Mouse (Mus musculus) bone marrow macrophage, adult 2 months (primary cell): ENCODE results near the gene Fcrls. TPM values are rescaled to one million over a fixed set of nuclear protein-coding genes. Genes with fewer than 3 reads are reported as not detected.

ENCODE experiments used
- H3K27ac ChIP-seq: 2 replicates; pipeline ENCODE4 v1.5.1; 2012; ENCODE audit warnings: low read depth, low read length; ENCODE audit not compliant: insufficient read depth
- H3K4me1 ChIP-seq: 2 replicates; pipeline ENCODE4 v1.6.1; 2012; ENCODE audit warnings: low read length; ENCODE audit not compliant: control insufficient read depth, insufficient read depth
- H3K4me3 ChIP-seq: 2 replicates; pipeline ENCODE4 v1.5.1; 2012; ENCODE audit warnings: mild to moderate bottlenecking, low read length, moderate library complexity; ENCODE audit not compliant: insufficient read depth
- CTCF ChIP-seq: IDR thresholded peaks from 2 replicates; pipeline ENCODE4 v1.5.1; 2012; ENCODE audit warnings: low read depth, mild to moderate bottlenecking, low read length, moderate library complexity
- POLR2A ChIP-seq: IDR thresholded peaks from 2 replicates; pipeline ENCODE4 v1.6.1; 2012; ENCODE audit warnings: mild to moderate bottlenecking, low read depth, low read length, borderline replicate concordance
- polyA plus RNA-seq: library from polyadenylated mRNA; stranded (reverse); fragments of >200 nt; gene quantifications from 2 replicates; pipeline ENCODE4 v1.2.4, GENCODE M21; 2012; ENCODE audit not compliant: missing spikeins, insufficient read depth, insufficient read length

Fcrls gene
- polyA plus RNA-seq = 476 and 524 TPM in 2 replicates

GRCm38 (mm10) chr3:87263436-87263835, at the start of gene Fcrls:
Gene Fcrls, minus strand, starts transcription at chr3:87263738.
- TF ChIP-seq POLR2A (no peak), CTCF (no peak)
- Histone ChIP-seq H3K4me1 (peaks cover 33% of the 10 kb centered on the region), H3K27ac (peak within 1 kb of the TSS; percentile 80), H3K4me3 (peak within 1 kb of the TSS; percentile 34)

GRCm38 (mm10) chr3:87309922-87310321, 46.4 kb upstream of the Fcrls start:
- Histone ChIP-seq H3K27ac (no peak overlapping the region), H3K4me3 (no peak overlapping the region), H3K4me1 (peaks cover 4% of the 10 kb centered on the region; the same call in 1 of the 2 replicates)
- TF ChIP-seq POLR2A = no peak
- no peak for TF ChIP-seq CTCF

GRCm38 (mm10) chr3:87299901-87300300, 36.4 kb upstream of the Fcrls start:
- H3K4me3 ChIP-seq = no peak overlapping the region
- peak overlapping the region; percentile 64 for H3K27ac ChIP-seq
- TF ChIP-seq POLR2A (no peak), CTCF (no peak)
- H3K4me1 ChIP-seq = peaks cover 31% of the 10 kb centered on the region

DNA sequence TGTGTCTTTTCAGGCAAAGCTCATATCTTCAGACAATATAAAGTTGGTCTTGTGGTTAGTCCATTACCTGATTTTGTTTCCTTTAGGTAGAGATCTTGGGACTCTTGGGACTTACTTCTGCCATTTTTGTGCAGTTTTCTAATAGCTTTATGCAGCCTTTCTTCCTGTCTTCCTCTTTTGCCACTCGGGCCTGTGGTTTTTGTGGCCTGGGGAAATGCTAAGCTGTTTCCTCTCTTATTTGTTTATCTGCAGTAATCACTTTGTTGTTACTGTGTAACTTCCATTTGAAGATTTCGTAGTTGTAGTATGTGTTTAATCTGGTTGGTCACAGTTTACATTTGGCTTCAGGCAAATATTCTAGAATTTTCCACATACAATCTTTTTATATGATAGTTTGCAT, 10.8 kb upstream of the Fcrls start:
- H3K4me1 ChIP-seq = peaks cover 31% of the 10 kb centered on the region
- peak overlapping the region; percentile 85 for H3K27ac ChIP-seq
- no peak overlapping the region for H3K4me3 ChIP-seq
- TF ChIP-seq CTCF (no peak), POLR2A (no peak)

DNA sequence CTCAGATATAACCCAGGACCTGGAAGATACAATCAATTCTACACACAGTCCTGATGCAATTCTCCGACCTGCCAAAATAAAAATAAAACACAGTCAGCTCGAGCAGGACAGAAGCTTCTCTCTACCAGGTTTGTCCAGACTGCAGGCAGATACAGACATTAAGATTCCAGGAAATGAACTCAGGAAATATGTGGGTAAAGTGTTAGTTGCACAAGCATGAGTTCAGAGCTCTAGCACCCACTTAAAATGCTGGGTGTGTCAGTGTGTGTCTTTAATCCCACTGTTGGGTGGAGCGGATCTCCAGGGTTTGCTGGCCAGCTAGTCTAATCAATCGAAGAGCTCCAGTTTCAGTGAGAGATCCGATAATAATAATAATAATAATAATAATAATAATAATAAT, 3.0 kb upstream of the Fcrls start:
- no peak overlapping the region for H3K4me3 ChIP-seq
- peak overlapping the region; percentile 23; the same call in 1 of the 2 replicates for H3K27ac ChIP-seq
- TF ChIP-seq CTCF (no peak), POLR2A (no peak)
- H3K4me1 ChIP-seq = peaks cover 30% of the 10 kb centered on the region

- Histone ChIP-seq H3K4me3 (no peak overlapping the region), H3K27ac (no peak overlapping the region), H3K4me1 (peaks cover 9% of the 10 kb centered on the region)
- TF ChIP-seq POLR2A (no peak), CTCF (no peak)
Measured at GRCm38 (mm10) chr3:87255239-87255638, 8.3 kb downstream of the Fcrls start.

DNA sequence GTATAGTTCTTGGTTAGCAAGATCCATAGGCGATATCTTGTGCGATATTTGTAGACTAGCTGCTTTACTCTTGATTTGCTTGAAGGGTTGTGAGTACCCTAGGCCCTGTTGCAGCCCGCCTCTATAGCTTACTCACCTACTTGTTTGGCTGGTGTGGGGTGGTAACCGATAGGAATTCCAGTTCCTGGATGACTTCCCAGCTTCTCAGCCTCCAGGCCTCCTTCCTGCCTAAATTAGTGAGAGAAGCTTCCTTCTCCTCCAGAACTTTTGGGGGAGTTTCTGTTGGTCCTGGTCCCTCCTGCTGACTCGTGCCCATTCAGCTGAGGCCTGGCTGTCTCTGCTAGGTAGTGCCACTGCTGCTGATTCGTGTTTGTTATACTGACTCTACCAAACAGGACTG, 14.0 kb downstream of the Fcrls start:
- no peak overlapping the region for H3K4me3 ChIP-seq

GRCm38 (mm10) chr3:87247292-87247691, 16.2 kb downstream of the Fcrls start:
- H3K4me3 ChIP-seq = no peak overlapping the region
- no peak overlapping the region for H3K27ac ChIP-seq
- peaks cover 10% of the 10 kb centered on the region for H3K4me1 ChIP-seq
- TF ChIP-seq POLR2A = no peak
- TF ChIP-seq CTCF = no peak

More for the DNA sequence above, 14.0 kb downstream of the Fcrls start:
- peaks cover 10% of the 10 kb centered on the region for H3K4me1 ChIP-seq
- H3K27ac ChIP-seq = no peak overlapping the region
- TF ChIP-seq POLR2A (no peak), CTCF (no peak)

DNA sequence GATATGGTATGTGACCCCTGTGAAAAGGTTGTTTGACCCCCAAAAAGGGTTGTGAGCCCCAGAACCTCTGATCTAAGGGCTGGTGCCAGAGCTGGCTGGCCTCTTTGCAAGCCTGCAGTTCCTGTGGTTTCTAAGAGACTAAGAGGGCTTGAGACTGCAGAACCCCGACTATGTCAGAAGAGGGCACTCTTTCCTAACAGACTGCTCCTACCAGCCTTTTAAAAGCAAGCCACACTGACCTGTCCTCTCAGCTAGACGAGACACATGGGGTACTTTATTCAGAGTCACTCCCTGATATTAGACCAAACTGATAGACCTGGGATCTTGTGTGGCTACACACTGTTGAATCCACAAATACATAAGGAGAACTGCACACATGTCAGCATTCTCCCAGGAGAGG, 19.9 kb downstream of the Fcrls start:
- peak; percentile 30; the same call in 1 of the 2 replicates for TF ChIP-seq CTCF
- TF ChIP-seq POLR2A = no peak
- H3K4me1 ChIP-seq = peaks cover 8% of the 10 kb centered on the region
- H3K4me3 ChIP-seq = no peak overlapping the region
- H3K27ac ChIP-seq = no peak overlapping the region

- H3K27ac ChIP-seq = no peak overlapping the region
- no peaks in the 10 kb centered on the region for H3K4me1 ChIP-seq
- H3K4me3 ChIP-seq = no peak overlapping the region
- TF ChIP-seq POLR2A (no peak), CTCF (no peak)
Measured at GRCm38 (mm10) chr3:87240909-87241308, 22.6 kb downstream of the Fcrls start.

GRCm38 (mm10) chr3:87223636-87224035, 39.9 kb downstream of the Fcrls start:
- TF ChIP-seq POLR2A = no peak
- no peak for TF ChIP-seq CTCF
- Histone ChIP-seq H3K4me3 (no peak overlapping the region), H3K27ac (no peak overlapping the region)

More at GRCm38 (mm10) chr3:87223636-87224035, 39.9 kb downstream of the Fcrls start:
- peaks cover 11% of the 10 kb centered on the region for H3K4me1 ChIP-seq
